Mouse (Mus musculus) monocyte, adult 5-6 weeks (primary cell): ENCODE measurements around the gene Dusp23. TPM values are rescaled to one million over a fixed set of nuclear protein-coding genes. Genes with fewer than 3 reads are reported as not detected.

Source experiments
- ATAC-seq: fragments of 153-309, 156-312 bp; replicated peaks from 2 replicates; pipeline ENCODE4 v1.8.0; 2017; ENCODE audit warnings: mild to moderate bottlenecking; ENCODE audit not compliant: low TSS enrichment, insufficient number of reproducible peaks, severe bottlenecking, poor library complexity, low FRiP score
- total RNA-seq: library from RNA; stranded (forward); fragments of 200-1000, 200-491, 200-594 nt; gene quantifications from 3 replicates; pipeline ENCODE4 v1.2.3, GENCODE M21; 2017

Dusp23 gene
- total RNA-seq, 1 experiment from 2014 or later: 0.57 TPM

DNA sequence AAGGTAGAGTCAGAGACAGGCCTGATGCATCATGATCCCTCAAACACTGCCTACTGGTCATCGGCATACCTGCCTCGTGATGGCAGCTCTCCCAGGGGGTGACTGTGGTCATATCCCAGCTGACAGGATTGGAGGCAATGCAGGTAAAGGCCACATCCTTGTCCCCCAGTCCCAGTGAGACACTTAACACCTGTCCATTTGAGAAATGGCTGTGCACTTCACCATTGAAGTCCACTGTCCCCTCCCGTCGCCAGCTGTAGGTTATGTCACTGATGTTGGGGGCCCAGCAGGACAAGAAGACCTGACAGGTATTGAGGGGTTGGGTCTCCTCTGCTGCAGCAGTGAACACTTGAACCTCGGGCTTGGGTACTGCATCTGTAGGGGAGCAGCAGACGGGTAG lies 48.5 kb downstream of the Dusp23 start:
- no peak for ATAC-seq

DNA sequence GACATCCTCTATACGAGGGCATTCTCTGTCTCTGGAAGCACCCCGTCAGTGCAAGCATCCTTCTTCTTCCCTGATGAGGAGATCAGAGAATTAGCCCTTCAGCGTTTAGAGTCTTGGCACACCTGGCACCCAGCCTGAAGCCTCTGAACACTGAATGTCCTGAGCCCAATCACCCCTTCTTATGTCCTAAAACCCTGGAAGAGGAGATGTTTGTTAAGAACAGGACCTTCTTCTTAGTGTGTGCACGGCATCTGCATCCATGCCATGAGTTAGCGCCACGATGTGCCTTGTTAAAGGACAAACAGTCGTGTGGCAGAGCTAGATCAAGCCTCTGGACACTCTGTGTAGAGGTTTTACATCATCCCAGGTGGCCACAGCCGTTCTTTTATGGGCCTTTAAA lies 50.3 kb downstream of the Dusp23 start:
- ATAC-seq: no peak

Other genes starting within 250 kb of the Dusp23 start
- 17.0 to 25.6 TPM (median 21.4 TPM) in 3 replicates for gene Slamf9, start 157.6 kb downstream of the Dusp23 start, total RNA-seq
- gene Igsf9, start 151.2 kb downstream of the Dusp23 start, total RNA-seq: 1.1 to 6.0 TPM (median 1.2 TPM) in 3 replicates
- 185 to 298 TPM (median 202 TPM) in 3 replicates for gene Tagln2, start 132.9 kb downstream of the Dusp23 start, total RNA-seq
- gene Cfap45, start 112.2 kb downstream of the Dusp23 start, total RNA-seq: 7.5 TPM in 1 of 3 replicates, not detected in the others
- not detected in 3 replicates for gene Vsig8, start 77.0 kb downstream of the Dusp23 start, total RNA-seq
- 7.9 to 15.4 TPM (median 10.1 TPM) in 3 replicates for gene Slamf8, start 42.4 kb downstream of the Dusp23 start, total RNA-seq
- gene Fcrl6, start 30.4 kb downstream of the Dusp23 start, total RNA-seq: 0.96 to 5.5 TPM in 2 of 3 replicates, not detected in the other
- not detected in 3 replicates for gene Crp, start 65.1 kb upstream of the Dusp23 start, total RNA-seq